Mouse (Mus musculus) intestine, embryonic 14.5 days (tissue): ENCODE data around the gene Zfp865. TPM values are rescaled to one million over a fixed set of nuclear protein-coding genes. Genes with fewer than 3 reads are reported as not detected.

Experiments used
- ATAC-seq: fragments of 200-750 bp; cut with Nextera tagmentation; replicated peaks from 2 replicates; pipeline ENCODE4 v1.8.0; 2017; ENCODE audit warnings: low read depth, moderate number of reproducible peaks, moderate TSS enrichment, moderate library complexity; ENCODE audit not compliant: low FRiP score, low TSS enrichment
- DNase-seq: peaks from one replicate; pipeline ENCODE4 v3.0.0-alpha.2; 2018; ENCODE audit warnings: low spot score
- H3K27ac ChIP-seq: fragments of 300-500 bp; sonication (generic); 2 replicates; pipeline ENCODE4 v1.5.1; 2014; ENCODE audit warnings: low read depth, mild to moderate bottlenecking, control low read depth
- H3K27me3 ChIP-seq: fragments of 300-500 bp; sonication (generic); replicated peaks from 2 replicates; pipeline ENCODE4 v1.6.1; 2014; ENCODE audit warnings: low read length, control low read depth; ENCODE audit not compliant: control insufficient read depth, insufficient read depth
- H3K36me3 ChIP-seq: fragments of 300-500 bp; sonication (generic); 2 replicates; pipeline ENCODE4 v1.6.1; 2014; ENCODE audit warnings: low read length, control low read depth; ENCODE audit not compliant: control insufficient read depth, insufficient read depth
- H3K4me1 ChIP-seq: fragments of 300-500 bp; sonication (generic); replicated peaks from 2 replicates; pipeline ENCODE4 v1.6.1; 2014; ENCODE audit warnings: low read length, control low read depth, mixed read lengths; ENCODE audit not compliant: control insufficient read depth, insufficient read depth
- H3K4me2 ChIP-seq: fragments of 300-500 bp; sonication (generic); 2 replicates; pipeline ENCODE4 v1.6.1; 2014; ENCODE audit warnings: low read length
- H3K4me3 ChIP-seq: fragments of 300-500 bp; sonication (generic); 2 replicates; pipeline ENCODE4 v1.5.1; 2014; ENCODE audit warnings: low read depth, low read length, control low read depth, mixed read lengths
- H3K9ac ChIP-seq: fragments of 300-500 bp; sonication (generic); 2 replicates; pipeline ENCODE4 v1.6.1; 2014; ENCODE audit warnings: mild to moderate bottlenecking, low read length
- H3K9me3 ChIP-seq: fragments of 300-500 bp; sonication (generic); 2 replicates; pipeline ENCODE4 v1.6.1; 2016; ENCODE audit warnings: low read length, control low read depth; ENCODE audit not compliant: control insufficient read depth
- WGBS: fragments of 180-500 bp; shearing (Covaris S2); extraction: QIAGEN DNeasy Blood & Tissue Kit; methylation state at CpG from one replicate; pipeline ENCODE4 v1.1.7; 2014; 5-methylcytosine and 5-hydroxymethylcytosine counted together
- polyA plus RNA-seq: library from polyadenylated mRNA; unstranded; fragments of >200 nt; fragmentation: Nextera tagmentation; extraction: Ambion mirVana; gene quantifications from 2 replicates; pipeline ENCODE4 v1.2.1, GENCODE M21; 2014

Zfp865 gene
- polyA plus RNA-seq, 1 experiment from 2014 or later, result 7.2 TPM

- Histone ChIP-seq H3K9ac (no peak overlapping the region), H3K4me3 (no peak overlapping the region), H3K9me3 (peaks cover 27% of the 10 kb centered on the region), H3K27ac (no peak overlapping the region), H3K36me3 (peaks cover 56% of the 10 kb centered on the region), H3K4me2 (no peak overlapping the region), H3K4me1 (0 out of 2 replicates have a peak, but pooled peaks cover 4% of the 10 kb centered on the region), H3K27me3 (no peaks in the 10 kb centered on the region)
- ATAC-seq (no peak), DNase-seq (no peak)
- 95% methylated on average over 17 of the region's 17 CpGs for WGBS
Measured at GRCm38 (mm10) chr7:5035628-5036027, 15.5 kb downstream of the Zfp865 start.

- 0 out of 2 replicates have a peak, but pooled peaks cover 4% of the 10 kb centered on the region for H3K4me1 ChIP-seq
- H3K9ac ChIP-seq, result no peak overlapping the region
- no peak for ATAC-seq
- H3K27ac ChIP-seq, result no peak overlapping the region
- no peak for DNase-seq
- H3K9me3 ChIP-seq, result peaks cover 22% of the 10 kb centered on the region
- H3K4me3 ChIP-seq, result no peak overlapping the region
- no peak overlapping the region for H3K4me2 ChIP-seq
- 93% methylated on average over 9 of the region's 9 CpGs for WGBS
- no peaks in the 10 kb centered on the region for H3K27me3 ChIP-seq
- peaks cover 51% of the 10 kb centered on the region for H3K36me3 ChIP-seq
Measured at GRCm38 (mm10) chr7:5036136-5036535, 16.0 kb downstream of the Zfp865 start.

GRCm38 (mm10) chr7:5037026-5037425 is 16.9 kb downstream of the Zfp865 start:
- ATAC-seq (no peak), DNase-seq (no peak)
- Histone ChIP-seq H3K4me3 (no peak overlapping the region), H3K9ac (no peak overlapping the region), H3K4me2 (no peak overlapping the region), H3K27me3 (no peaks in the 10 kb centered on the region), H3K36me3 (peaks cover 42% of the 10 kb centered on the region), H3K9me3 (peaks cover 13% of the 10 kb centered on the region), H3K27ac (no peak overlapping the region), H3K4me1 (0 out of 2 replicates have a peak, but pooled peaks cover 4% of the 10 kb centered on the region)
- whole genome bisulfite sequencing, result 96% methylated on average over 7 of the region's 7 CpGs

GRCm38 (mm10) chr7:5037467-5037866 is 17.3 kb downstream of the Zfp865 start:
- 0 out of 2 replicates have a peak, but pooled peaks cover 4% of the 10 kb centered on the region for H3K4me1 ChIP-seq
- peak overlapping the region; percentile 66; the same call in 1 of the 2 replicates for H3K9ac ChIP-seq
- WGBS, result 90% methylated on average over 8 of the region's 8 CpGs
- ATAC-seq (no peak), DNase-seq (no peak)
- peak overlapping the region; percentile 60 for H3K4me2 ChIP-seq
- no peaks in the 10 kb centered on the region for H3K27me3 ChIP-seq
- H3K4me3 ChIP-seq, result peak overlapping the region; percentile 61
- peaks cover 38% of the 10 kb centered on the region for H3K36me3 ChIP-seq
- H3K27ac ChIP-seq, result peak overlapping the region; percentile 95; the same call in 1 of the 2 replicates
- H3K9me3 ChIP-seq, result peaks cover 8% of the 10 kb centered on the region

- Histone ChIP-seq H3K9me3 (peaks cover 6% of the 10 kb centered on the region; the same call in 1 of the 2 replicates), H3K27ac (peak within 1 kb of the TSS; percentile 95), H3K4me1 (0 out of 2 replicates have a peak, but pooled peaks cover 4% of the 10 kb centered on the region), H3K4me3 (peak within 1 kb of the TSS; percentile 61), H3K36me3 (peaks cover 30% of the 10 kb centered on the region), H3K27me3 (no peaks in the 10 kb centered on the region), H3K4me2 (peak within 1 kb of the TSS; percentile 60), H3K9ac (peak within 1 kb of the TSS; percentile 66)
- 1% methylated on average over 48 of the region's 48 CpGs for WGBS
- peak; percentile 96 for DNase-seq
- ATAC-seq, result peak; percentile 97
Measured at GRCm38 (mm10) chr7:5038109-5038732, 18.0 kb downstream of the Zfp865 start, which contains the start of gene Zfp784. Zfp784 (minus strand) TSS chr7:5038446.

- no peak for ATAC-seq
- H3K4me3 ChIP-seq, result peak overlapping the region; percentile 61
- 0 out of 2 replicates have a peak, but pooled peaks cover 4% of the 10 kb centered on the region for H3K4me1 ChIP-seq
- H3K9me3 ChIP-seq, result peaks cover 6% of the 10 kb centered on the region; the same call in 1 of the 2 replicates
- H3K4me2 ChIP-seq, result peak overlapping the region; percentile 60
- peaks cover 23% of the 10 kb centered on the region for H3K36me3 ChIP-seq
- WGBS, result 23% methylated on average over 5 of the region's 5 CpGs
- no peaks in the 10 kb centered on the region for H3K27me3 ChIP-seq
- H3K9ac ChIP-seq, result peak overlapping the region; percentile 66
- DNase-seq, result no peak
- peak overlapping the region; percentile 95 for H3K27ac ChIP-seq
Measured at GRCm38 (mm10) chr7:5038940-5039339, 18.8 kb downstream of the Zfp865 start.

GRCm38 (mm10) chr7:5044981-5045380 is 24.8 kb downstream of the Zfp865 start:
- no peaks in the 10 kb centered on the region for H3K9me3 ChIP-seq
- no peaks in the 10 kb centered on the region for H3K27me3 ChIP-seq
- no peak for DNase-seq
- no peak overlapping the region for H3K4me2 ChIP-seq
- no peak overlapping the region for H3K27ac ChIP-seq
- H3K4me3 ChIP-seq, result no peak overlapping the region
- no peak for ATAC-seq
- no peak overlapping the region for H3K9ac ChIP-seq
- H3K4me1 ChIP-seq, result no peaks in the 10 kb centered on the region
- no peaks in the 10 kb centered on the region for H3K36me3 ChIP-seq
- WGBS, result 83% methylated on average over 2 of the region's 2 CpGs

- Histone ChIP-seq H3K9me3 (no peaks in the 10 kb centered on the region), H3K27me3 (no peaks in the 10 kb centered on the region), H3K27ac (no peak overlapping the region), H3K36me3 (no peaks in the 10 kb centered on the region), H3K9ac (no peak overlapping the region), H3K4me2 (no peak overlapping the region), H3K4me3 (no peak overlapping the region), H3K4me1 (0 out of 2 replicates have a peak, but pooled peaks cover 7% of the 10 kb centered on the region)
- WGBS, result 67% methylated on average over 2 of the region's 2 CpGs
- DNase-seq (no peak), ATAC-seq (no peak)
Measured at GRCm38 (mm10) chr7:5046112-5046511, 25.9 kb downstream of the Zfp865 start.

GRCm38 (mm10) chr7:5047313-5047712 is 27.1 kb downstream of the Zfp865 start:
- Histone ChIP-seq H3K9me3 (no peaks in the 10 kb centered on the region), H3K27me3 (peaks cover 5% of the 10 kb centered on the region; the same call in 1 of the 2 replicates), H3K27ac (no peak overlapping the region), H3K4me1 (peaks cover 9% of the 10 kb centered on the region), H3K9ac (no peak overlapping the region), H3K36me3 (no peaks in the 10 kb centered on the region), H3K4me3 (no peak overlapping the region), H3K4me2 (no peak overlapping the region)
- WGBS, result 25% methylated on average over 2 of the region's 2 CpGs
- ATAC-seq (no peak), DNase-seq (no peak)
